Mouse (Mus musculus): ENCODE data around the gene Orm3.

GRCm38 (mm10) chr4:63343608-63344007 lies 12.4 kb upstream of the Orm3 start:
- TF ChIP-seq POLR2A (IDR thresholded peaks at IDR 0.05; ENCODE audit: borderline replicate concordance, extremely low read depth, insufficient read depth, insufficient read length, poor library complexity, severe bottlenecking): no peak
- TF ChIP-seq CTCF (IDR thresholded peaks at IDR 0.05; ENCODE audit: borderline replicate concordance, extremely low read depth, insufficient read depth, insufficient read length): no peak

Measured in brain, embryonic 14.5 days (tissue).